Mouse (Mus musculus) liver, adult 2 months (tissue): ENCODE data around the gene Dock9.

Experiments used
- CTCF ChIP-seq: fragments of 200-500 bp; IDR thresholded peaks from 2 replicates; pipeline ENCODE4 v1.5.1; 2011; ENCODE audit warnings: low read depth, low read length, control low read depth
- POLR2A ChIP-seq: fragments of 200-500 bp; IDR thresholded peaks from 2 replicates; pipeline ENCODE4 v1.6.1; 2011; ENCODE audit warnings: low read length, control low read depth; ENCODE audit not compliant: insufficient read depth; ENCODE audit errors: extremely low read depth

- TF ChIP-seq CTCF (no peak), POLR2A (no peak)
Measured at GRCm38 (mm10) chr14:121825521-121826445, 28.1 kb upstream of the Dock9 start.
